Mouse (Mus musculus): Measurements from ENCODE around the gene Cux1.

GRCm38 (mm10) chr5:136536753-136537152 lies 30.5 kb downstream of the Cux1 start:
- no peak for TF ChIP-seq CTCF (IDR thresholded peaks at IDR 0.05)
- TF ChIP-seq EP300 (IDR thresholded peaks at IDR 0.05; ENCODE audit: insufficient read depth, low read depth, low read length): no peak
